Mouse (Mus musculus): ENCODE results near the gene Prkn. TPM values are rescaled to one million over a fixed set of nuclear protein-coding genes. Genes with fewer than 3 reads are reported as not detected.
A peak's percentile ranks its signal among the peaks of the same experiment; 100 is the strongest.

Prkn gene
- polyA plus RNA-seq, 1 experiment = 5.7 TPM

DNA sequence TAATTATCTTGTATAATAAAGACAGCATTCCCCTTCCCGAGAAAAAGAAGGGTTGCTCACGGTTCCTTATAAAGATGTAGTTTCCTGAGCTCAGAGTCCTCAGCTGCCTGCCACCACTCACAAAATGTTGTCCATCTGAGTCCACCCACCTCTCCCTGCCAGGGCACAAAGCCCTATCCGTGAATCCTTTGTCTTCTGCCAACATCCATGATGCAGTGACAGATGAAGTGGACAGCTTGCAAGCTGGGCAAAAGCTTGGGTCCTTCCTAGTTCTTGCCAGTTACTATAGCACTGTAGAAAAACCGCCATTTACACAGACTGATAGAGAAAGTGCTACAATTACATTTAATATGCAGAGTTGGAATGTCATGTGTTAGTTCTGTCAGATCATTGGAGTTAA lies 649.9 kb downstream of the Prkn start:
- TF ChIP-seq POLR2A (IDR thresholded peaks at IDR 0.05; ENCODE audit: borderline replicate concordance, extremely low read depth, insufficient read depth, insufficient read length, poor library complexity, severe bottlenecking) = no peak
- no peak for TF ChIP-seq CTCF (IDR thresholded peaks at IDR 0.05; ENCODE audit: borderline replicate concordance, extremely low read depth, insufficient read depth, insufficient read length)
- no peak for DNase-seq (ENCODE audit: low read depth)

DNA sequence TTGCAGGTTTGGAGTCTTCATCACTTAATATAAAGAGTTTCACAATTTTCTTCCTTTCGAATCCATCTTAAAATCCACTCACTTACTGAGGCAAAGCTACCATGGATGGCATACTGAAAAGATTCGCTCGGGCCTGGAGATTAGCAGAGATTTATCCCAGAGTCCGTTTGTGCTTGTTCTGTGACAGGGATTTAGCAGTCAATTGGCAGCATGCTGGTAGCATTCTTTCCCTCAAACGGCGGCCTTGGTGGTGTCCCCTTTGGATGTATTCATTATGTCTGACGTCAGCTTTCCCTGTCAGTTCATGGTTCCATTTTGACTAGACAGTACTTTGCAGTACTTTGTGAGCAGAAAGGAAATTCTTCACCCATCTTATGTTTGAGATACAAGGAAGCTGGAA lies 662.4 kb downstream of the Prkn start:
- TF ChIP-seq POLR2A (IDR thresholded peaks at IDR 0.05; ENCODE audit: borderline replicate concordance, extremely low read depth, insufficient read depth, insufficient read length, poor library complexity, severe bottlenecking) (no peak), CTCF (IDR thresholded peaks at IDR 0.05; ENCODE audit: borderline replicate concordance, extremely low read depth, insufficient read depth, insufficient read length) (no peak)
- peak; percentile 38 for DNase-seq (ENCODE audit: low read depth)

DNA sequence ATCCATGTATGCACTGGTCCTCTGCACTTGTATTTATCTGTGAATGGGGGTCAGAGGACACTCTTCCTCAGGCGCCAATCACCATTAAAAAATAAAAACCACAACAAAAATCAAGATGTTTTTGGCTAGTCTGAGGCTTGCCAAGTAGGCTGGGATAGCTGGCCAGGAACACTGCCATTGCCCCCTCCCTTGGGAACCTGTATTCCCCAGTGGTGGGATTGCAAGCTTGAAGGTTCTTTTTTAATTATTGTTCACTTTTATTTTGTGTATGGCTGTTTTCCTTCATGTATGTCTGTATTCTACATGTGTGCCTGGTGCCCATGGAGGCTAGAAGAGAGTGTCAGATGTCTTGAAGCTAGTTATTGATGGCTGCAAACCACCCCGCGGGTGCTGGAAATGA lies 664.3 kb downstream of the Prkn start:
- no peak for DNase-seq (ENCODE audit: low read depth)
- TF ChIP-seq POLR2A (IDR thresholded peaks at IDR 0.05; ENCODE audit: borderline replicate concordance, extremely low read depth, insufficient read depth, insufficient read length, poor library complexity, severe bottlenecking) (no peak), CTCF (IDR thresholded peaks at IDR 0.05; ENCODE audit: borderline replicate concordance, extremely low read depth, insufficient read depth, insufficient read length) (no peak)

DNA sequence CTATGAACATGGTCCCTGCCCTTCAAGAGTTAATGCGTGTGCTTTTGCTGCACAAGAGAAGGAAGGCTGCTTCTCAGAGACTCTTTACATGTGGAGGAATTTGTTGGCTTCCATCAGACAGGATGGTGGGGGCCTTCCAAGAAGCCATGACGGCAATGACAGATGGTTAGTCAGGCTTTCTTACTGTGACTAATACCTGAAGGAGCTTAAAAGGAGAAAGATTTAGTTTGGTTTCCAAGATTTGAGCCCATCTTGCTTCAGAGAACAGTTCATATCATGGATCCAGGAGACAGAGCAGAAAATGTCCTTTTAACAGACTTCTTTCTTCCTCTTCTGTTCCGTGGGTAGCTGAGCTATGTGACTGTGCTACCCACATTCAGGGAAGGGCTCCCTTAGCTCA lies 666.9 kb downstream of the Prkn start:
- TF ChIP-seq CTCF (IDR thresholded peaks at IDR 0.05; ENCODE audit: borderline replicate concordance, extremely low read depth, insufficient read depth, insufficient read length) (no peak), POLR2A (IDR thresholded peaks at IDR 0.05; ENCODE audit: borderline replicate concordance, extremely low read depth, insufficient read depth, insufficient read length, poor library complexity, severe bottlenecking) (no peak)

DNA sequence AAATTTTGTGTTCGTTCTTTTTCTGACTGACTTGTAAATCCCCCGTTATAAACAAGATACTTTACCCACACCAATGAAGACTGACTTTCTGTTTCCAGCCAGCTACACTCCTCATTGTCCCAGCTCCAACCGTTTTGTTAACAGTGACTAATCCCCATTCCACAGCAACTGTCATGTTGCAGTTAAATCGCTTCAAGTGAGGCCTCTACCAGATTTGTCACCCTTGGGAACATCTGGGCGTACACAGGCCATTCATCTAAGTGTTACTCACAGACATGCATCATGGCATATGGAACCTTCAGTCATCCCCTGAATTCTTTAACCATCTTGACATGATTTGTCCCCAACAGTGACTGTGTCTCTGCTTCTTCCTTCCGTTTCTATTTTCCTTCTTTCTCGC lies 669.9 kb downstream of the Prkn start:
- DNase-seq (ENCODE audit: low read depth) = no peak
- no peak for TF ChIP-seq POLR2A (IDR thresholded peaks at IDR 0.05; ENCODE audit: borderline replicate concordance, extremely low read depth, insufficient read depth, insufficient read length, poor library complexity, severe bottlenecking)
- no peak for TF ChIP-seq CTCF (IDR thresholded peaks at IDR 0.05; ENCODE audit: borderline replicate concordance, extremely low read depth, insufficient read depth, insufficient read length)

More for the DNA sequence above, 666.9 kb downstream of the Prkn start:
- no peak for DNase-seq (ENCODE audit: low read depth)

DNA sequence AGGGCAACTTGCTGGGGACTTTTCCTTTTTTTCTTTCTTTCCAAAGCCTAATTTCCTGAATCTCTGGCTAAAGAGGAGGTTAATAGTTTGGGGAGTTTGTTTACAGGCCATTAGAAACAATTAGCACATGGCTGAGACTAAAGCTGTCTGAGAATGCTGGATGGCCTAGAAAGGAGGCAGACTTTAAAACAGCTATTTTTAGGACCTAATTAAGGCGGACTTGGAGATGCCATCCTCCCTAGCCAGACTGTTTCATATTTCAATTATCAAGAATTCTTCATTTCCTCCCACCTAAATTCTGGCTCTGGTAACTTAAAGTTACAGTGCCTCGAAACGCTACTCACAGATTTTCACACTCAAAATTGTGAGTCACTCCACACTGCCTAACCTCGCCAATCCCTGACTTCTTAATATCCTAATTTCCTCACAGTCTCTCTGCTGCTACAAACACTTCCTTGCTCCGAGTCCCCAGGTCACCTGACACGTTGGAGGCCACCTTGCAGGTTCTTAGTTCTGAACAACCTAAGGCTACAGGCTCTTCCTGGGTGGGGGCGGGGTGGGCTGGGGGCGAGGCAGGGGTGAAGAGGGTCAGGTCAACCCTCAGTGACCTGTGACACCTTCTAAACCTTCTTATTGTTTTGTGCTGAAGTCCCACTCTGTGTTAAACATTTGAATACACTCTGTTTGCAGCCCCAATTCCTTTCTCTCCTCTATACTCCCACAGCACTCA lies 674.0 kb downstream of the Prkn start:
- DNase-seq (ENCODE audit: low read depth) = no peak
- TF ChIP-seq CTCF (IDR thresholded peaks at IDR 0.05; ENCODE audit: borderline replicate concordance, extremely low read depth, insufficient read depth, insufficient read length) (no peak), POLR2A (IDR thresholded peaks at IDR 0.05; ENCODE audit: borderline replicate concordance, extremely low read depth, insufficient read depth, insufficient read length, poor library complexity, severe bottlenecking) (no peak)

DNA sequence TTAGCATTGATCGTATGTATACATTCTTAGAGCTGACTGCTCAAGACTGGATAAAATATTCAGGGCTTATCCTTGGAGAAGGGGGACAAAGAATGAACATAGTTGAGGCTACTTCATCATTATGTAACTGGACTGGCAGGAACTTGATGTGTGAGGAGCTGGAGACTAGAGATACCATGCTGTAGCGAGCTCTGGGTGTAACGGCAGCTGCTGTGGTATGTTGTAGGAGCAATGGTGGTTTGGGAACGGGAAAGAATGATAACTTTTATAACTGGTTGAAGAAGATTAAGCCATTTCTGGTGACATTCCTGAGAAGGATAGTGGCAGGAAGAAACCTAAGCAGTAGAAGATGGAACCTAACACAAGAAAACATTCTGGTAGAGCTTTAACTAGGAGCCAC lies 675.4 kb downstream of the Prkn start:
- no peak for DNase-seq (ENCODE audit: low read depth)
- TF ChIP-seq POLR2A (IDR thresholded peaks at IDR 0.05; ENCODE audit: borderline replicate concordance, extremely low read depth, insufficient read depth, insufficient read length, poor library complexity, severe bottlenecking) (no peak), CTCF (IDR thresholded peaks at IDR 0.05; ENCODE audit: borderline replicate concordance, extremely low read depth, insufficient read depth, insufficient read length) (no peak)

DNA sequence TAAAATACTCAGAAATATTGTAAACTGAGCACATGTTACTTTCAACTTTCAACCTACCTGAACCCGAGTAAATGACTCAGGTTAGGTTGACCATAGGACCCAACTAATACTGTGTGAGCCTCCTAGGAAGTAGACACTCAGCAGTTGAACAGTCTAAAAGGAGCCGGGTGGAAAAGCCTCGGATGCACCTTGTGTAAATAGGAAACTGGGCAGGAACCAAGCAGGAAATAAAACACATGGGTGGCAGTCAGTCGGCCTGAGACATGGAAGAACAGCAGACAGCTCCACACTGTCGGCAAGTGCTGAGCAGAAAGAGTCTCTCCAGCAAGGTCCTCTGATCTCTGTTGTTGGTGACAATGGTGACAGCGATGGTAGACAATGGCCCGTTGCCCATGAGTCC lies 676.0 kb downstream of the Prkn start:
- TF ChIP-seq CTCF (IDR thresholded peaks at IDR 0.05; ENCODE audit: borderline replicate concordance, extremely low read depth, insufficient read depth, insufficient read length) (no peak), POLR2A (IDR thresholded peaks at IDR 0.05; ENCODE audit: borderline replicate concordance, extremely low read depth, insufficient read depth, insufficient read length, poor library complexity, severe bottlenecking) (no peak)
- no peak for DNase-seq (ENCODE audit: low read depth)

DNA sequence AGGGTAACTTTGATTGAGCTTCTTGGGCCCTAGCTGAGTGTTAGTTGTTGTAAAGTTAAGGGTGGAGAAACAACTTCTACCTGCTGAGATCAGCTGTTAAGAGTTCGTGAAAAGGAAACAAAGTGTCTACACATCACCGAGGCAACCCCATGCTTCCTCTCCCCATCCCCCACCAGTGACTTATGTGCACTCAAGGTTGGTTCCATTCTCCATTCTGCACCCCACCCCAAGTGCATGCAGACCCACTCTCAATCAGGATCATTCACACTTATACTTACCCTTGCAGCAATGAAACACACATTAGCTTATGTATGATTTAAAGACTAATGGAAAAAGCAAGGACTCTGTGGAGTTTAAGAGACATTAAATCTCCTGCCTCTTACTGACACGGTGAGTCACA lies 691.9 kb downstream of the Prkn start:
- peak; percentile 14 for DNase-seq (ENCODE audit: low read depth)
- no peak for TF ChIP-seq POLR2A (IDR thresholded peaks at IDR 0.05; ENCODE audit: borderline replicate concordance, extremely low read depth, insufficient read depth, insufficient read length, poor library complexity, severe bottlenecking)
- TF ChIP-seq CTCF (IDR thresholded peaks at IDR 0.05; ENCODE audit: borderline replicate concordance, extremely low read depth, insufficient read depth, insufficient read length) = no peak

DNA sequence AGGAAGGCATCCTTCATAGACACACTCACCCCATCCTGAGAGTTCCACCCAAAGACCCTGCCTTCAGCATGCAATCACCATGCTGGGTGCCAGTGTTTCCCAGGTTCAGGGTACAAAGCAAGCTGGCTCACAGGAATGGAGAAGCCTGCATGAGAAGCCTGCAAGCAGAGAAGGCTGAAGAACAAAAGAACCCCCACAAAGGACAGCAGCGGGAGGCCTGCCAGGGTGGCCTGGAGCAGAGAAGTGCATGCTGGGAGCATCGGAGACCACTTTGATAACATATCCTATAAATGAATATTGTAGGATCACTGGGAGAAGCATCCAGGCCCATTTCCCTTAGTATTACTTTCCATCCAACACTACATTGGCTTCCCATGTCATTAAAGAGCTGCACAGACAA lies 692.6 kb downstream of the Prkn start:
- peak; percentile 49 for DNase-seq (ENCODE audit: low read depth)
- TF ChIP-seq POLR2A (IDR thresholded peaks at IDR 0.05; ENCODE audit: borderline replicate concordance, extremely low read depth, insufficient read depth, insufficient read length, poor library complexity, severe bottlenecking) = no peak
- TF ChIP-seq CTCF (IDR thresholded peaks at IDR 0.05; ENCODE audit: borderline replicate concordance, extremely low read depth, insufficient read depth, insufficient read length) = no peak

DNA sequence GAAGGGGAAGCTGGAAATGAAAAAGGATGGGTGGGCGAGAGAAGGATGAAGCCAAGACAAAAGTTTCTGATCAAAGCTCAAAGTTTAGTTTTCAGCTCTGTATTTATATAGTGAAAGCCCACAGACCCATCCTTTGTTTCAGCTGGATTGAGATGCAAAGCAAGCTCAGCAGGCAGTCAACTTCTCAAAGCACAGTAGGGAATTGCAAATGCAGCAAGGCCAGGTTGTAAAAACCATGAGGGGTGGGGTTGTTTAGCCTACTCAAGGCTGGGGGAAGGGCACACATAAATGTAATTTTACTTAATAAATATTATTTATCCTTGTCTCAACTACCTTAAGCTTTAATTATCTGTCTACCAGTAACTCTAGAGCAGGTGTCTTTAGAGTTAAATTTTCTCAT lies 693.7 kb downstream of the Prkn start:
- TF ChIP-seq CTCF (IDR thresholded peaks at IDR 0.05; ENCODE audit: borderline replicate concordance, extremely low read depth, insufficient read depth, insufficient read length) (no peak), POLR2A (IDR thresholded peaks at IDR 0.05; ENCODE audit: borderline replicate concordance, extremely low read depth, insufficient read depth, insufficient read length, poor library complexity, severe bottlenecking) (no peak)
- DNase-seq (ENCODE audit: low read depth) = peak; percentile 72

DNA sequence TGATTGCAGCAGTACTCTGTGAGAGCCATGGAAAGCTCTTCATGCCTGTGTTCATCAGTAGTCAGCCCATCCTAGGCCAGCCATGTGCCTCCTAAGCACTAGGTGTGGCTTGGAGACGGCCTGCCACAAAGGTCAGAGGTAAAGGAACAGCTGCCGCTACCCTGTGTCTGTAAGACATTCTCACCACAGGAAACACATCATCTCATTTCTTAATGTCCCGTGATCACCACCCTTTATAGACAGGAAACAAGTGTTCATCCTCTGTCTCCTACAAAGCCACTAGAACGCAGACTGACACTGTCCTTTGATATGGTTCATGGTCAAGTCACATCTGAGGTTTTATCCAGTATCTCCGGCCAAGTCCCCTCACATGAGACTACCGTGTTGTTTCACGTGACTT lies 698.6 kb downstream of the Prkn start:
- no peak for TF ChIP-seq CTCF (IDR thresholded peaks at IDR 0.05; ENCODE audit: borderline replicate concordance, extremely low read depth, insufficient read depth, insufficient read length)
- no peak for TF ChIP-seq POLR2A (IDR thresholded peaks at IDR 0.05; ENCODE audit: borderline replicate concordance, extremely low read depth, insufficient read depth, insufficient read length, poor library complexity, severe bottlenecking)
- no peak for DNase-seq (ENCODE audit: low read depth)
